Comparison of ENCODE assay signal across 22 mouse cellular contexts in the genomic region with DNA sequence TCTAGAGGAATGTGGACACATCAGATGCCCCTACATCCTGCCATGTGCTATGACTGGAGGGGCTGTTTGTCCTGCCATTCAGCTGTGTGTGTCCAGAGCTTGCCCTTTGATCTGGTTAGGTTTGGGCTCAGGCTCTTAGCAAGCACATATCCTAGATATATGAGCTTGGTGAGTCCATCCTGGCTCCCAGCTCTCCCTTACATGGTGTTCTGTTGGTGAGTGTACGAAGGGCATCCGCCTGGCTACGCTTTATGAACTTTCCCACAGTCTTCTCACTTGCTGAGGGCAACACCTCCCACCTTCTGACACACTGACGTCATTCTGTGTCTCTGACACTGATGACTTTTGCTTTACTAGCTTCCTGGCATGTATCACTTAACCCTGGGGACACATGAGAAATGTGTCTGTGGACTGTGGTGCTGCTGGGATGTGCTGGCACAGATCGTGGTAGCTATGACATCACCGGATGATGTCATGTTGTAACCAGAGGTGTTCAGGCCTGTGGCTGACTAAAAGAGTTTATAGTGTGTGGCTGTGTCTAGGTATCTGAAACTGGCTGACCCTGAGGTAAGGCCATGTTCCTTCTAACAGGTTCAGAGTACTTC.
DNase-seq lines count a peak whose midpoint lies in the region; ATAC-seq and TF ChIP-seq lines count a peak whose summit lies in the region.
"Had no signal": no experiment of that assay in that cellular context is flagged by ENCODE, and none has a peak within 500 bp of the region (broad histone marks: within the 10 kb centered on the region; RNA-seq: fewer than 3 reads in every experiment).

No protein-coding gene starts in this region.

- TF ChIP-seq POLR2A in CH12.LX (IDR thresholded peaks at IDR 0.05; ENCODE audit: low read depth, low read length), result no peak

- H3K36me3 ChIP-seq in hindbrain, embryonic 10.5 days, result no peaks in the 10 kb centered on the region
- no peaks in the 10 kb centered on the region for H3K36me3 ChIP-seq in hindbrain, embryonic 16.5 days (ENCODE audit: control insufficient read depth, insufficient read depth, low read length)
- H3K36me3 ChIP-seq in kidney, postnatal 0 days (ENCODE audit: insufficient read depth, low read length), result no peaks in the 10 kb centered on the region
- H3K36me3 ChIP-seq in CH12.LX (replicated peaks in 1 of 2; ENCODE audit: control insufficient read depth in 1 of 2, insufficient read depth in 1 of 2, low read length in 1 of 2), result no peaks in the 10 kb centered on the region
- no peaks in the 10 kb centered on the region for H3K36me3 ChIP-seq in limb, embryonic 10.5 days
- no peaks in the 10 kb centered on the region for H3K36me3 ChIP-seq in heart, embryonic 12.5 days
- H3K36me3 ChIP-seq: embryonic facial prominence, embryonic 15.5 days; forebrain, embryonic 10.5 days; G1E; heart, embryonic 15.5 days; hindbrain, embryonic 15.5 days had no signal

- in situ Hi-C loops in CH12.LX (cut with MboI; ENCODE audit: low pct_ligation_motif_present, low pct_unique_long_range_greater_than_20kb, low sequenced_read_pairs), result no loop called here

- H3K79me2 ChIP-seq in CH12.LX (replicated peaks; ENCODE audit: control insufficient read depth, extremely low read depth, insufficient read depth, poor library complexity, severe bottlenecking), result no peaks in the 10 kb centered on the region

- H3K27me3 ChIP-seq in hindbrain, embryonic 10.5 days (ENCODE audit: insufficient read depth, poor library complexity, severe bottlenecking), result peaks cover 81% of the 10 kb centered on the region
- H3K27me3 ChIP-seq in hindbrain, embryonic 16.5 days (replicated peaks; ENCODE audit: control insufficient read depth, insufficient read depth, low read length), result no peaks in the 10 kb centered on the region
- peaks cover 6% of the 10 kb centered on the region; the same call in 1 of the 2 replicates for H3K27me3 ChIP-seq in kidney, postnatal 0 days (ENCODE audit: insufficient read depth, low read length)
- H3K27me3 ChIP-seq in CH12.LX (replicated peaks), result peaks cover 77% of the 10 kb centered on the region
- peaks cover 63% of the 10 kb centered on the region for H3K27me3 ChIP-seq in limb, embryonic 10.5 days (ENCODE audit: low read depth, poor library complexity, severe bottlenecking)
- peaks cover 17% of the 10 kb centered on the region for H3K27me3 ChIP-seq in heart, embryonic 12.5 days (replicated peaks)
- H3K27me3 ChIP-seq: hindbrain, embryonic 15.5 days had no signal

- H3K27ac ChIP-seq in hindbrain, embryonic 10.5 days, result peak overlapping the region; percentile 24; the same call in 1 of the 2 replicates
- no peak overlapping the region for H3K27ac ChIP-seq in hindbrain, embryonic 16.5 days (ENCODE audit: low read depth, low read length)
- H3K27ac ChIP-seq in kidney, postnatal 0 days, result no peak overlapping the region
- no peak overlapping the region for H3K27ac ChIP-seq in CH12.LX (ENCODE audit: insufficient read depth, low read depth)
- peak overlapping the region; percentile 42; the same call in 1 of the 2 replicates for H3K27ac ChIP-seq in limb, embryonic 10.5 days
- no peak overlapping the region for H3K27ac ChIP-seq in heart, embryonic 12.5 days (ENCODE audit: poor library complexity, severe bottlenecking)
- H3K27ac ChIP-seq: embryonic facial prominence, embryonic 15.5 days; forebrain, embryonic 10.5 days; heart, embryonic 15.5 days; hindbrain, embryonic 15.5 days had no signal

- no peak for ATAC-seq in hindbrain, embryonic 16.5 days
- ATAC-seq in kidney, postnatal 0 days (replicated peaks; ENCODE audit: low FRiP score, low read depth), result peak; percentile 76
- no peak for ATAC-seq in heart, embryonic 12.5 days (ENCODE audit: insufficient number of reproducible peaks, low FRiP score)
- ATAC-seq: forebrain, embryonic 14.5 days; inflammation-experienced regulatory T-cells, adult 6 months had no signal

- dilution Hi-C loops in CH12.LX (cut with MboI; ENCODE audit: extremely low pct_ligation_motif_present, extremely low pct_unique_long_range_greater_than_20kb, low sequenced_read_pairs), result no loop called here

- no peak overlapping the region for H3K9ac ChIP-seq in hindbrain, embryonic 16.5 days (ENCODE audit: low read depth, low read length)
- H3K9ac ChIP-seq in kidney, postnatal 0 days (ENCODE audit: low read depth, low read length), result no peak overlapping the region
- no peak overlapping the region for H3K9ac ChIP-seq in CH12.LX (ENCODE audit: insufficient read depth, low read depth)
- H3K9ac ChIP-seq in heart, embryonic 12.5 days, result no peak overlapping the region
- H3K9ac ChIP-seq: embryonic facial prominence, embryonic 15.5 days; heart, embryonic 15.5 days; hindbrain, embryonic 15.5 days had no signal

- 89% methylated on average over 6 of the region's 6 CpGs for WGBS in hindbrain, embryonic 10.5 days
- 85% methylated on average over 6 of the region's 6 CpGs for WGBS in hindbrain, embryonic 16.5 days
- 49% methylated on average over 6 of the region's 6 CpGs for WGBS in kidney, postnatal 0 days
- WGBS in limb, embryonic 10.5 days, result 91% methylated on average over 6 of the region's 6 CpGs
- WGBS in heart, embryonic 12.5 days, result 62% methylated on average over 6 of the region's 6 CpGs

- H3K4me1 ChIP-seq in hindbrain, embryonic 10.5 days (replicated peaks), result peaks cover 51% of the 10 kb centered on the region
- peaks cover 12% of the 10 kb centered on the region for H3K4me1 ChIP-seq in hindbrain, embryonic 16.5 days (ENCODE audit: control insufficient read depth, insufficient read depth, low read depth, low read length)
- no peaks in the 10 kb centered on the region for H3K4me1 ChIP-seq in kidney, postnatal 0 days (replicated peaks; ENCODE audit: insufficient read depth, low read length)
- H3K4me1 ChIP-seq in CH12.LX (ENCODE audit: control insufficient read depth in 1 of 2, insufficient read depth in 2 of 2), result peaks cover 21 to 32% of the 10 kb centered on the region in 2 experiments
- H3K4me1 ChIP-seq in limb, embryonic 10.5 days, result peaks cover 51% of the 10 kb centered on the region
- peaks cover 24% of the 10 kb centered on the region for H3K4me1 ChIP-seq in heart, embryonic 12.5 days (replicated peaks)

- TF ChIP-seq EP300 in CH12.LX (IDR thresholded peaks at IDR 0.05; ENCODE audit: low read length), result no peak

- no peak overlapping the region for H3K4me3 ChIP-seq in hindbrain, embryonic 10.5 days
- H3K4me3 ChIP-seq in hindbrain, embryonic 16.5 days (ENCODE audit: low read length), result no peak overlapping the region
- no peak overlapping the region for H3K4me3 ChIP-seq in kidney, postnatal 0 days (replicated peaks; ENCODE audit: low read depth, low read length)
- no peak overlapping the region for H3K4me3 ChIP-seq in CH12.LX (replicated peaks in 1 of 3; ENCODE audit: low read depth in 2 of 3, low read length in 2 of 3, poor library complexity in 1 of 3)
- H3K4me3 ChIP-seq in limb, embryonic 10.5 days, result no peak overlapping the region
- H3K4me3 ChIP-seq in heart, embryonic 12.5 days, result no peak overlapping the region
- H3K4me3 ChIP-seq: embryonic facial prominence, embryonic 15.5 days; erythroblast, embryonic 14.5 days; forebrain, embryonic 10.5 days; heart, embryonic 15.5 days; hindbrain, embryonic 15.5 days had no signal

- no peak for DNase-seq in hindbrain, embryonic 10.5 days (ENCODE audit: low spot score)
- peak; percentile 44 for DNase-seq in kidney, postnatal 0 days (ENCODE audit: low spot score)
- DNase-seq in kidney, postnatal 10 days, result no peak
- no peak for DNase-seq in CH12.LX (ENCODE audit: extremely low read depth)
- DNase-seq in limb, embryonic 10.5 days (ENCODE audit: low spot score), result no peak
- DNase-seq in embryo, embryonic 10.5 days (ENCODE audit: low spot score), result no peak
- DNase-seq: adrenal gland, postnatal 14 days; cerebellum, adult 11-12 months; cerebellum, adult 9-11 months; cerebellum, postnatal 36 days; gastrocnemius, postnatal 36 days; heart, adult 11 months had no signal

- no peak for TF ChIP-seq CTCF in kidney, postnatal 0 days (IDR thresholded peaks at IDR 0.05; ENCODE audit: low read depth)
- no peak for TF ChIP-seq CTCF in CH12.LX (conservative IDR thresholded peaks at IDR 0.05 in 1 of 2, IDR thresholded peaks at IDR 0.05 in 1 of 2; ENCODE audit: low read depth in 2 of 2, low read length in 2 of 2)

- H3K4me2 ChIP-seq in hindbrain, embryonic 16.5 days (ENCODE audit: low read length), result no peak overlapping the region
- H3K4me2 ChIP-seq in kidney, postnatal 0 days (ENCODE audit: low read length), result no peak overlapping the region
- no peak overlapping the region for H3K4me2 ChIP-seq in CH12.LX (ENCODE audit: insufficient read depth, low read depth, poor library complexity, severe bottlenecking)
- no peak overlapping the region for H3K4me2 ChIP-seq in heart, embryonic 12.5 days
- H3K4me2 ChIP-seq: embryonic facial prominence, embryonic 15.5 days; heart, embryonic 15.5 days; hindbrain, embryonic 15.5 days had no signal

- no peak for TF ChIP-seq RAD21 in CH12.LX (IDR thresholded peaks at IDR 0.05; ENCODE audit: low read depth, low read length)

- H3K9me3 ChIP-seq in hindbrain, embryonic 10.5 days, result no peaks in the 10 kb centered on the region
- no peaks in the 10 kb centered on the region for H3K9me3 ChIP-seq in hindbrain, embryonic 16.5 days (ENCODE audit: control insufficient read depth, low read length)
- H3K9me3 ChIP-seq in kidney, postnatal 0 days (replicated peaks; ENCODE audit: low read length), result no peaks in the 10 kb centered on the region
- H3K9me3 ChIP-seq in CH12.LX (replicated peaks; ENCODE audit: low read length), result peaks cover 2% of the 10 kb centered on the region
- no peaks in the 10 kb centered on the region for H3K9me3 ChIP-seq in limb, embryonic 10.5 days (replicated peaks)
- no peaks in the 10 kb centered on the region for H3K9me3 ChIP-seq in heart, embryonic 12.5 days (replicated peaks)
- H3K9me3 ChIP-seq: embryonic facial prominence, embryonic 15.5 days; forebrain, embryonic 10.5 days; G1E; heart, embryonic 15.5 days; hindbrain, embryonic 15.5 days had no signal

TF ChIP-seq in CH12.LX, 34 proteins besides CTCF, POLR2A, EP300 and RAD21:
- TF ChIP-seq JUN (IDR thresholded peaks at IDR 0.05; ENCODE audit: insufficient read depth, low read depth, low read length), result 0 out of 2 replicates have a peak, but pooled peaks have one; percentile 11
- no peak for TF ChIP-seq CHD1 (IDR thresholded peaks at IDR 0.05; ENCODE audit: low read depth, low read length)
- TF ChIP-seq SMC3 (IDR thresholded peaks at IDR 0.05; ENCODE audit: low read depth, low read length), result no peak
- TF ChIP-seq JUND (conservative IDR thresholded peaks at IDR 0.05; ENCODE audit: low read depth, low read length), result no peak
- no peak for TF ChIP-seq MYC (IDR thresholded peaks at IDR 0.05; ENCODE audit: low read depth, low read length)
- TF ChIP-seq ELF1 (IDR thresholded peaks at IDR 0.05; ENCODE audit: low read depth, low read length), result no peak

Comparison
In these comparisons a context has a peak if more than half of its experiments do, and no peak if none do; other contexts are left out.
1. H3K27ac ChIP-seq: peak in hindbrain, embryonic 10.5 days (single experiment) and limb, embryonic 10.5 days (single experiment); none in hindbrain, embryonic 16.5 days (single experiment), kidney, postnatal 0 days (single experiment), CH12.LX (single experiment) and heart, embryonic 12.5 days (single experiment).